ENCODE assay signal across 7 mouse cellular contexts in genomic region chrX:8892343-8893155, GRCm38 (mm10). TPM values are rescaled to one million over a fixed set of nuclear protein-coding genes. Genes with fewer than 3 reads are reported as not detected.
DNase-seq lines count a peak whose midpoint lies in the region; ATAC-seq lines count a peak whose summit lies in the region.

Gene B630019K06Rik, plus strand, starts transcription at chrX:8892382.

- DNase-seq in adrenal gland, adult 2 months = peak; percentile 90
- DNase-seq in embryo, embryonic 9.5 days (ENCODE audit: extremely low spot score) = peak; percentile 66
- peak; percentile 49 to 69 for DNase-seq in left cerebral cortex, postnatal 36 days (ENCODE audit: low spot score in 2 of 2)
- peak; percentile 51 for DNase-seq in mesoderm, embryonic 11.5 days (ENCODE audit: low read depth, low spot score)
- peak; percentile 20 to 50 for DNase-seq in right cerebral cortex, postnatal 36 days (ENCODE audit: low spot score in 2 of 2)

- peak within 1 kb of the TSS; percentile 69 for H3K4me2 ChIP-seq in intestine, embryonic 16.5 days (ENCODE audit: low read depth, low read length)

- H3K27ac ChIP-seq in intestine, embryonic 16.5 days (ENCODE audit: low read length) = peak within 1 kb of the TSS; percentile 77

- H3K9me3 ChIP-seq in intestine, embryonic 16.5 days (ENCODE audit: control insufficient read depth, low read length) = no peaks in the 10 kb centered on the region

- H3K9ac ChIP-seq in intestine, embryonic 16.5 days (ENCODE audit: low read depth, low read length) = peak within 1 kb of the TSS; percentile 74

- 15% methylated on average over 89 of the region's 95 CpGs for WGBS in intestine, embryonic 16.5 days

- H3K27me3 ChIP-seq in intestine, embryonic 16.5 days (replicated peaks; ENCODE audit: control insufficient read depth, insufficient read depth, low read length) = no peaks in the 10 kb centered on the region

- H3K4me1 ChIP-seq in intestine, embryonic 16.5 days (ENCODE audit: control insufficient read depth, insufficient read depth, low read length) = no peaks in the 10 kb centered on the region

- ATAC-seq in granulocyte monocyte progenitor cell, adult 5-6 weeks (replicated peaks; ENCODE audit: poor library complexity, severe bottlenecking) = peak; percentile 84
- ATAC-seq in intestine, embryonic 16.5 days = peak; percentile 98

- no peaks in the 10 kb centered on the region for H3K36me3 ChIP-seq in intestine, embryonic 16.5 days (ENCODE audit: control insufficient read depth, insufficient read depth, low read length)

- intact Hi-C loops in left cerebral cortex, postnatal 36 days (cut with DNase I) = loop anchor here (10.0 kb wide), 1 partner anchor 52 kb away; no protein-coding TSS in a partner anchor

- peak within 1 kb of the TSS; percentile 60 for H3K4me3 ChIP-seq in intestine, embryonic 16.5 days (ENCODE audit: low read length)

RNA-seq across cellular contexts. Expression of gene B630019K06Rik, which starts in this region (rescaled TPM):
- 10 to 100 TPM in 1 of 2 experiments, 1 to 10 TPM in 1; 9.8 to 10.6 TPM for total RNA-seq in adrenal gland, adult 2 months (2021)
- 16.7 and 18.1 TPM in 2 replicates for polyA plus RNA-seq in adrenal gland, adult 2 months (2012; rRNA removed)
- total RNA-seq in granulocyte monocyte progenitor cell, adult 5-6 weeks (2014; fragmentation: Nextera tagmentation) = 1.8 and 2.1 TPM in 2 replicates
- total RNA-seq in granulocyte monocyte progenitor cell, adult 5-6 weeks (2017) = 0.26 and 0.39 TPM in 2 replicates
- polyA plus RNA-seq in intestine, embryonic 16.5 days (2015; fragmentation: Nextera tagmentation; extraction: Ambion mirVana) = 1.6 and 1.7 TPM in 2 replicates
- total RNA-seq in left cerebral cortex, postnatal 36 days (2021) = 10 to 100 TPM; 29.4 to 34.5 TPM

Comparison
In these comparisons a context has a peak if more than half of its experiments do, and no peak if none do; other contexts are left out.
1. Peak in every context shown above with its lines: DNase-seq, ATAC-seq, H3K4me3 ChIP-seq and H3K27ac ChIP-seq.
2. DNase-seq: peak in every context shown above with its lines; median percentile 90 in adrenal gland, adult 2 months; 66 in embryo, embryonic 9.5 days; 59 in left cerebral cortex, postnatal 36 days; 51 in mesoderm, embryonic 11.5 days; 35 in right cerebral cortex, postnatal 36 days.